Mouse (Mus musculus): ENCODE measurements around the gene Apol9a. TPM values are rescaled to one million over a fixed set of nuclear protein-coding genes. Genes with fewer than 3 reads are reported as not detected.

The Apol9a gene
- polyA plus RNA-seq, 1 experiment = not detected

DNA sequence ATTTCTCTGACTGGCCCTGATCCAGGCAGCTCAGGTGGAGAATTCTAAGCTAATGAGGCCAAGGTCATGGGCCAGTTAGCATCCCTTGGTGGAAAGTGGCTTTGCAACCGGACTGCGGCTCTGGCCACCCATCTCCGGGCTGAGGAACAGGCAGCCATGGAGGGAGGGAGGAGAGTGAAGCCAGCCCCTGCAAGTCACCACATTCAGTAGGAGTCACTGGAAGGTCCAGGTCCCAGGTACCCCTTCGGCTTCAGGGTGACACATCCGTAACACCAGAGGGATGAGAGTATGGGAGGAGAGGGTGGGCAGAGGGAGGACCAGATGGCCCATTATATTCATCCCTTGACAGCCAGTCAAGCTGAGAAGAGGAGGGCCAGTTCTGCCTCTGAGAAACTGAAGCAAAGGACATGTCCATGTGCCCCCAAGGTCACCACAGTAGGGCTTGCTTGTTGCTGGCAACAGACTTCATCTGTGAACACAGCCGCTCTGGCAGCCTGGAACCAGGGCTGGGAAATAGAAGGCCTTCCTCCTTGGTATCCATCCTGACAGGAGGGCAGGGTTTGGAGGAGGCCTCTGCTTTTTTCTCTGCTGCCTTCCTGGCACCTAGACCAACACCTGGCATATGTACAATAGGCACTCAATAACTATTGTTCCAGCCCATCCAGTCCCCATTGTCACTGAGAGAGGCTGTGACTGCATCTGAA is 55.9 kb downstream of the Apol9a start:
- no peak for TF ChIP-seq POLR2A (IDR thresholded peaks at IDR 0.05; ENCODE audit: insufficient read depth, low read length)
- peak; percentile 95 for TF ChIP-seq EP300 (IDR thresholded peaks at IDR 0.05; ENCODE audit: insufficient read depth, low read depth, low read length)
- no peak for TF ChIP-seq CTCF (IDR thresholded peaks at IDR 0.05; ENCODE audit: low read depth, low read length)
- Histone ChIP-seq H3K27me3 (ENCODE audit: control insufficient read depth, insufficient read depth, low read length, poor library complexity, severe bottlenecking) (no peaks in the 10 kb centered on the region), H3K4me3 (ENCODE audit: low read depth, low read length) (peak overlapping the region; percentile 7; the same call in 1 of the 2 replicates), H3K9ac (ENCODE audit: low read depth, poor library complexity, severe bottlenecking) (no peak overlapping the region), H3K4me1 (ENCODE audit: control insufficient read depth, insufficient read depth, low read length) (peaks cover 14% of the 10 kb centered on the region), H3K27ac (ENCODE audit: insufficient read depth, low read length) (peak overlapping the region; percentile 98), H3K9me3 (replicated peaks; ENCODE audit: control insufficient read depth, insufficient read depth, low read length, poor library complexity, severe bottlenecking) (no peaks in the 10 kb centered on the region), H3K36me3 (ENCODE audit: control insufficient read depth, insufficient read depth, low read length, poor library complexity, severe bottlenecking) (no peaks in the 10 kb centered on the region)

DNA sequence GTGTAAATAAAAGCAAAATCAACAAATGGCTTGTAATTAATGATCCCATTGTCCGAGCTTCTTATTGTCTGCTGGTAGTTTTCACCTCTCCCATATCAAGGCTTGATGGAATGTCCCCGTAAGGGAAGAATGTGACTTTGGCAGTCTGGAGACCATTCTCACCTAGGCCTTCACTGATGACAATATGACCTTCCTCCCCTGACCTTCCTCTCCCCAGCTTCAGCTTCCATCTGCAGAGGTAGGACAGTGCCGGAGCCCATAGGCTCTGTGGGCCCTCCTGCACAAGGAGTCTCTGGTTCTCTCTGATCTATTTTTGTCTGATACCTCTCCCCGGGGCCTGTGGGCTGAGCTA is 56.5 kb downstream of the Apol9a start:
- no peaks in the 10 kb centered on the region for H3K36me3 ChIP-seq (ENCODE audit: control insufficient read depth, insufficient read depth, low read length, poor library complexity, severe bottlenecking)
- no peak overlapping the region for H3K4me3 ChIP-seq (ENCODE audit: low read depth, low read length)
- TF ChIP-seq EP300 (IDR thresholded peaks at IDR 0.05; ENCODE audit: insufficient read depth, low read depth, low read length) (peak; percentile 63; the same call in 1 of the 2 replicates), POLR2A (IDR thresholded peaks at IDR 0.05; ENCODE audit: insufficient read depth, low read length) (no peak), CTCF (IDR thresholded peaks at IDR 0.05; ENCODE audit: low read depth, low read length) (no peak)
- H3K27ac ChIP-seq (ENCODE audit: insufficient read depth, low read length) = peak overlapping the region; percentile 87
- peaks cover 13% of the 10 kb centered on the region for H3K4me1 ChIP-seq (ENCODE audit: control insufficient read depth, insufficient read depth, low read length)
- H3K27me3 ChIP-seq (ENCODE audit: control insufficient read depth, insufficient read depth, low read length, poor library complexity, severe bottlenecking) = no peaks in the 10 kb centered on the region
- no peak overlapping the region for H3K9ac ChIP-seq (ENCODE audit: low read depth, poor library complexity, severe bottlenecking)
- H3K9me3 ChIP-seq (replicated peaks; ENCODE audit: control insufficient read depth, insufficient read depth, low read length, poor library complexity, severe bottlenecking) = no peaks in the 10 kb centered on the region

Other genes starting within 250 kb of the Apol9a start
- 78.1 and 78.3 TPM in 2 replicates for gene Rbfox2, start 104.1 kb downstream of the Apol9a start, polyA plus RNA-seq (2011; ENCODE audit: insufficient read depth, insufficient read length, low read depth, missing spikeins)
- not detected in 2 replicates for gene Apol7a, start 12.0 kb downstream of the Apol9a start, polyA plus RNA-seq (2011; ENCODE audit: insufficient read depth, insufficient read length, low read depth, missing spikeins)
- not detected in 2 replicates for gene Apol7b, start 36.4 kb upstream of the Apol9a start, polyA plus RNA-seq (2011; ENCODE audit: insufficient read depth, insufficient read length, low read depth, missing spikeins)
- gene Apol10a, start 65.9 kb upstream of the Apol9a start, polyA plus RNA-seq (2011; ENCODE audit: insufficient read depth, insufficient read length, low read depth, missing spikeins) = not detected in 2 replicates
- gene Apol11a, start 97.1 kb upstream of the Apol9a start, polyA plus RNA-seq (2011; ENCODE audit: insufficient read depth, insufficient read length, low read depth, missing spikeins) = not detected in 2 replicates
- not detected in 2 replicates for gene Apol7c, start 122.2 kb upstream of the Apol9a start, polyA plus RNA-seq (2011; ENCODE audit: insufficient read depth, insufficient read length, low read depth, missing spikeins)
- gene 1700025B11Rik, start 150.8 kb upstream of the Apol9a start, polyA plus RNA-seq (2011; ENCODE audit: insufficient read depth, insufficient read length, low read depth, missing spikeins) = not detected in 2 replicates
- gene Apol10b, start 185.0 kb upstream of the Apol9a start, polyA plus RNA-seq (2011; ENCODE audit: insufficient read depth, insufficient read length, low read depth, missing spikeins) = not detected in 2 replicates
- gene Gm36245, start 188.1 kb upstream of the Apol9a start, polyA plus RNA-seq (2011; ENCODE audit: insufficient read depth, insufficient read length, low read depth, missing spikeins) = not detected in 2 replicates
- not detected in 2 replicates for gene Apol11b, start 232.2 kb upstream of the Apol9a start, polyA plus RNA-seq (2011; ENCODE audit: insufficient read depth, insufficient read length, low read depth, missing spikeins)